Mouse (Mus musculus) limb, embryonic 10.5 days (tissue): ENCODE results near the gene Pla1a. TPM values are rescaled to one million over a fixed set of nuclear protein-coding genes. Genes with fewer than 3 reads are reported as not detected.

ENCODE experiments used
- DNase-seq: peaks from one replicate; pipeline ENCODE4 v3.0.0-alpha.2; 2017; ENCODE audit warnings: low spot score
- H3K27ac ChIP-seq: fragments of 300-500 bp; sonication (generic); 2 replicates; pipeline ENCODE4 v1.5.1; 2016; ENCODE audit warnings: mild to moderate bottlenecking
- H3K27me3 ChIP-seq: fragments of 300-500 bp; sonication (generic); 2 replicates; pipeline ENCODE4 v1.6.1; 2016; ENCODE audit warnings: low read depth, mild to moderate bottlenecking; ENCODE audit not compliant: poor library complexity, severe bottlenecking
- H3K36me3 ChIP-seq: fragments of 300-500 bp; sonication (generic); 2 replicates; pipeline ENCODE4 v1.6.1; 2016; ENCODE audit warnings: mild to moderate bottlenecking, moderate library complexity
- H3K4me1 ChIP-seq: fragments of 300-500 bp; sonication (generic); 2 replicates; pipeline ENCODE4 v1.6.1; 2016
- H3K4me3 ChIP-seq: fragments of 300-500 bp; sonication (generic); 2 replicates; pipeline ENCODE4 v1.5.1; 2016; ENCODE audit warnings: mild to moderate bottlenecking, moderate library complexity
- H3K9me3 ChIP-seq: fragments of 300-500 bp; sonication (generic); replicated peaks from 2 replicates; pipeline ENCODE4 v1.6.1; 2016; ENCODE audit warnings: mild to moderate bottlenecking
- WGBS: fragments of 180-500 bp; shearing (Covaris S2); methylation state at CpG from one replicate; pipeline ENCODE4 v1.1.7; 2016; 5-methylcytosine and 5-hydroxymethylcytosine counted together
- polyA plus RNA-seq: library from polyadenylated mRNA; unstranded; fragments of >200 nt; fragmentation: Nextera tagmentation; extraction: Ambion mirVana; gene quantifications from 2 replicates; pipeline ENCODE4 v1.2.1, GENCODE M21; 2016

Pla1a gene
- polyA plus RNA-seq, 1 experiment from 2014 or later, result 0.11 TPM

- Histone ChIP-seq H3K27me3 (no peaks in the 10 kb centered on the region), H3K27ac (no peak overlapping the region), H3K4me3 (no peak overlapping the region), H3K4me1 (no peaks in the 10 kb centered on the region), H3K9me3 (no peaks in the 10 kb centered on the region), H3K36me3 (no peaks in the 10 kb centered on the region)
- DNase-seq, result no peak
- WGBS, result 45% methylated on average over 3 of the region's 3 CpGs
Measured at GRCm38 (mm10) chr16:38468706-38469018, 35.7 kb upstream of the Pla1a start.

- Histone ChIP-seq H3K27me3 (no peaks in the 10 kb centered on the region), H3K4me3 (no peak overlapping the region), H3K9me3 (no peaks in the 10 kb centered on the region), H3K27ac (no peak overlapping the region), H3K36me3 (no peaks in the 10 kb centered on the region), H3K4me1 (no peaks in the 10 kb centered on the region)
- DNase-seq, result no peak
- 82% methylated on average over 8 of the region's 8 CpGs for WGBS
Measured at GRCm38 (mm10) chr16:38467917-38468705, 35.2 kb upstream of the Pla1a start.

GRCm38 (mm10) chr16:38467091-38467916 is 34.4 kb upstream of the Pla1a start:
- Histone ChIP-seq H3K36me3 (no peaks in the 10 kb centered on the region), H3K4me1 (no peaks in the 10 kb centered on the region), H3K27me3 (no peaks in the 10 kb centered on the region), H3K9me3 (no peaks in the 10 kb centered on the region), H3K27ac (no peak overlapping the region), H3K4me3 (no peak overlapping the region)
- 91% methylated on average over 13 of the region's 13 CpGs for WGBS
- no peak for DNase-seq

GRCm38 (mm10) chr16:38466089-38466488 is 33.1 kb upstream of the Pla1a start:
- Histone ChIP-seq H3K4me3 (no peak overlapping the region), H3K27ac (no peak overlapping the region), H3K9me3 (no peaks in the 10 kb centered on the region), H3K27me3 (no peaks in the 10 kb centered on the region), H3K36me3 (no peaks in the 10 kb centered on the region), H3K4me1 (no peaks in the 10 kb centered on the region)
- 83% methylated on average over 4 of the region's 4 CpGs for whole genome bisulfite sequencing
- DNase-seq, result no peak

- no peaks in the 10 kb centered on the region for H3K27me3 ChIP-seq
- no peak overlapping the region for H3K4me3 ChIP-seq
- DNase-seq, result no peak
- no peak overlapping the region for H3K27ac ChIP-seq
- no peaks in the 10 kb centered on the region for H3K9me3 ChIP-seq
- no peaks in the 10 kb centered on the region for H3K36me3 ChIP-seq
- 87% methylated on average over 5 of the region's 5 CpGs for WGBS
- no peaks in the 10 kb centered on the region for H3K4me1 ChIP-seq
Measured at GRCm38 (mm10) chr16:38463305-38463704, 30.4 kb upstream of the Pla1a start.

- H3K36me3 ChIP-seq, result no peaks in the 10 kb centered on the region
- 87% methylated on average over 7 of the region's 7 CpGs for WGBS
- H3K4me3 ChIP-seq, result no peak overlapping the region
- no peak for DNase-seq
- H3K27ac ChIP-seq, result no peak overlapping the region
- 0 out of 2 replicates have a peak, but pooled peaks cover under 1% of the 10 kb centered on the region for H3K4me1 ChIP-seq
- H3K27me3 ChIP-seq, result no peaks in the 10 kb centered on the region
- H3K9me3 ChIP-seq, result no peaks in the 10 kb centered on the region
Measured at GRCm38 (mm10) chr16:38462161-38462560, 29.2 kb upstream of the Pla1a start.

GRCm38 (mm10) chr16:38461749-38462148 is 28.8 kb upstream of the Pla1a start:
- H3K4me3 ChIP-seq, result no peak overlapping the region
- 89% methylated on average over 8 of the region's 8 CpGs for WGBS
- H3K36me3 ChIP-seq, result no peaks in the 10 kb centered on the region
- no peak for DNase-seq
- H3K4me1 ChIP-seq, result 0 out of 2 replicates have a peak, but pooled peaks cover 5% of the 10 kb centered on the region
- no peaks in the 10 kb centered on the region for H3K27me3 ChIP-seq
- no peak overlapping the region for H3K27ac ChIP-seq
- no peaks in the 10 kb centered on the region for H3K9me3 ChIP-seq

GRCm38 (mm10) chr16:38459990-38460389 is 27.0 kb upstream of the Pla1a start:
- DNase-seq, result no peak
- no peak overlapping the region for H3K27ac ChIP-seq
- H3K36me3 ChIP-seq, result no peaks in the 10 kb centered on the region
- H3K9me3 ChIP-seq, result no peaks in the 10 kb centered on the region
- H3K4me3 ChIP-seq, result no peak overlapping the region
- no peaks in the 10 kb centered on the region for H3K27me3 ChIP-seq
- 0 out of 2 replicates have a peak, but pooled peaks cover 7% of the 10 kb centered on the region for H3K4me1 ChIP-seq
- 93% methylated on average over 4 of the region's 4 CpGs for WGBS

- no peak for DNase-seq
- Histone ChIP-seq H3K36me3 (no peaks in the 10 kb centered on the region), H3K27me3 (no peaks in the 10 kb centered on the region), H3K4me3 (no peak overlapping the region), H3K9me3 (no peaks in the 10 kb centered on the region), H3K27ac (no peak overlapping the region), H3K4me1 (0 out of 2 replicates have a peak, but pooled peaks cover 7% of the 10 kb centered on the region)
- WGBS, result 74% methylated on average over 6 of the region's 6 CpGs
Measured at GRCm38 (mm10) chr16:38458600-38459280, 25.8 kb upstream of the Pla1a start.

- H3K9me3 ChIP-seq, result no peaks in the 10 kb centered on the region
- DNase-seq, result no peak
Measured at GRCm38 (mm10) chr16:38456812-38457567, 24.0 kb upstream of the Pla1a start.

GRCm38 (mm10) chr16:38455511-38456418 is 22.8 kb upstream of the Pla1a start, which contains the start of gene Cd80:
Cd80 (plus strand) TSS chr16:38455561.
- DNase-seq, result no peak
- no peaks in the 10 kb centered on the region for H3K27me3 ChIP-seq
- H3K36me3 ChIP-seq, result peaks cover under 1% of the 10 kb centered on the region
- no peak within 1 kb of the TSS for H3K4me3 ChIP-seq
- peaks cover 19% of the 10 kb centered on the region for H3K4me1 ChIP-seq
- H3K27ac ChIP-seq, result no peak within 1 kb of the TSS
- 71% methylated on average over 17 of the region's 17 CpGs for WGBS
- H3K9me3 ChIP-seq, result no peaks in the 10 kb centered on the region

More at GRCm38 (mm10) chr16:38456812-38457567, 24.0 kb upstream of the Pla1a start:
- Histone ChIP-seq H3K36me3 (no peaks in the 10 kb centered on the region), H3K4me3 (no peak overlapping the region), H3K27ac (no peak overlapping the region), H3K4me1 (peaks cover 9% of the 10 kb centered on the region; the same call in 1 of the 2 replicates), H3K27me3 (no peaks in the 10 kb centered on the region)
- WGBS, result 61% methylated on average over 11 of the region's 11 CpGs
